Mouse (Mus musculus) stomach, embryonic 16.5 days (tissue): ENCODE measurements around the gene Arntl. TPM values are rescaled to one million over a fixed set of nuclear protein-coding genes. Genes with fewer than 3 reads are reported as not detected.

ENCODE experiments used
- ATAC-seq: fragments of 200-750 bp; cut with Nextera tagmentation; 2 replicates; pipeline ENCODE4 v1.8.0; 2017; ENCODE audit warnings: moderate number of reproducible peaks, moderate TSS enrichment; ENCODE audit not compliant: insufficient read depth, low FRiP score
- H3K27ac ChIP-seq: fragments of 300-500 bp; sonication (generic); 2 replicates; pipeline ENCODE4 v1.5.1; 2014; ENCODE audit warnings: low read length
- H3K27me3 ChIP-seq: fragments of 300-500 bp; sonication (generic); 2 replicates; pipeline ENCODE4 v1.6.1; 2014; ENCODE audit warnings: low read length, control low read depth, mixed read lengths; ENCODE audit not compliant: control insufficient read depth, insufficient read depth
- H3K36me3 ChIP-seq: fragments of 300-500 bp; sonication (generic); 2 replicates; pipeline ENCODE4 v1.6.1; 2014; ENCODE audit warnings: low read length; ENCODE audit not compliant: control insufficient read depth, insufficient read depth
- H3K4me1 ChIP-seq: fragments of 300-500 bp; sonication (generic); 2 replicates; pipeline ENCODE4 v1.6.1; 2014; ENCODE audit warnings: low read length, control low read depth, mixed read lengths; ENCODE audit not compliant: control insufficient read depth, insufficient read depth
- H3K4me2 ChIP-seq: fragments of 300-500 bp; sonication (generic); 2 replicates; pipeline ENCODE4 v1.6.1; 2014; ENCODE audit warnings: low read depth, low read length, mixed read lengths
- H3K4me3 ChIP-seq: fragments of 300-500 bp; sonication (generic); replicated peaks from 2 replicates; pipeline ENCODE4 v1.5.1; 2014; ENCODE audit warnings: mild to moderate bottlenecking, low read length
- H3K9ac ChIP-seq: fragments of 300-500 bp; sonication (generic); 2 replicates; pipeline ENCODE4 v1.6.1; 2014; ENCODE audit warnings: low read length
- H3K9me3 ChIP-seq: fragments of 300-500 bp; sonication (generic); replicated peaks from 2 replicates; pipeline ENCODE4 v1.6.1; 2016; ENCODE audit warnings: low read length, control low read depth; ENCODE audit not compliant: control insufficient read depth
- WGBS: fragments of 180-500 bp; shearing (Covaris S2); extraction: QIAGEN DNeasy Blood & Tissue Kit; methylation state at CpG from one replicate; pipeline ENCODE4 v1.1.7; 2014; 5-methylcytosine and 5-hydroxymethylcytosine counted together
- polyA plus RNA-seq: library from polyadenylated mRNA; unstranded; fragments of >200 nt; fragmentation: Nextera tagmentation; extraction: Ambion mirVana; gene quantifications from 2 replicates; pipeline ENCODE4 v1.2.1, GENCODE M21; 2015

Gene Arntl
- polyA plus RNA-seq, 1 experiment from 2014 or later, result 14.1 TPM

GRCm38 (mm10) chr7:113334036-113334435 lies 126.8 kb downstream of the Arntl start:
- Histone ChIP-seq H3K27ac (no peak overlapping the region), H3K4me1 (no peaks in the 10 kb centered on the region), H3K9ac (no peak overlapping the region), H3K36me3 (no peaks in the 10 kb centered on the region), H3K9me3 (no peaks in the 10 kb centered on the region), H3K4me3 (no peak overlapping the region), H3K27me3 (no peaks in the 10 kb centered on the region), H3K4me2 (no peak overlapping the region)
- ATAC-seq, result no peak

- no peak overlapping the region for H3K9ac ChIP-seq
- H3K36me3 ChIP-seq, result no peaks in the 10 kb centered on the region
- H3K4me3 ChIP-seq, result no peak overlapping the region
- ATAC-seq, result no peak
- WGBS, result 83% methylated on average over 8 of the region's 8 CpGs
- no peaks in the 10 kb centered on the region for H3K4me1 ChIP-seq
- no peaks in the 10 kb centered on the region for H3K9me3 ChIP-seq
- no peak overlapping the region for H3K4me2 ChIP-seq
- H3K27me3 ChIP-seq, result no peaks in the 10 kb centered on the region
- H3K27ac ChIP-seq, result no peak overlapping the region
These were observed 128.0 kb downstream of the Arntl start for GRCm38 (mm10) chr7:113335250-113335649.

- Histone ChIP-seq H3K36me3 (no peaks in the 10 kb centered on the region), H3K27me3 (no peaks in the 10 kb centered on the region), H3K4me1 (no peaks in the 10 kb centered on the region), H3K9me3 (no peaks in the 10 kb centered on the region), H3K27ac (no peak overlapping the region), H3K9ac (no peak overlapping the region), H3K4me2 (no peak overlapping the region), H3K4me3 (no peak overlapping the region)
- 34% methylated on average over 4 of the region's 4 CpGs for WGBS
- ATAC-seq, result no peak
These were observed 140.0 kb downstream of the Arntl start for GRCm38 (mm10) chr7:113347271-113347670.

DNA sequence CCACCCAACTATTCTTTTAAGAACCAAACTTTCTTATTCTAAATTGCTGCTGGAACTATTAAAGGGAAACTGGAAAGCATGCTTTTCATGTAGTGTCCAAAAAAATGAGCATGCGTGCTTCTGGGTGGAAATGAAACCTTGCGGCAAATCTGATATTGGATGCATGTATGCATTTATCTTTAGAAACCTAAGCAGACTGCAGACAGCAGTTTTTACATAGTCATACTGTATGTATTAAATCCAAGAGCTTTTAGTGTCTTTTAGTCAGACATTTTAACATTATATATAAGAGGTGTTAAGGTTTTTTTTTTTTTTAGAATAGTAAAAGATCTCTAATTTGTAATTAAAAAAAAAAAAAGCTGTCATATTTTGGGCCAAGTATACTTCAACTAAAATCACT lies 140.4 kb downstream of the Arntl start:
- H3K9me3 ChIP-seq, result no peaks in the 10 kb centered on the region
- H3K4me3 ChIP-seq, result no peak overlapping the region
- H3K4me1 ChIP-seq, result no peaks in the 10 kb centered on the region
- no peaks in the 10 kb centered on the region for H3K36me3 ChIP-seq
- no peak overlapping the region for H3K27ac ChIP-seq
- H3K9ac ChIP-seq, result no peak overlapping the region
- WGBS, result 88% methylated on average over 2 of the region's 2 CpGs
- no peaks in the 10 kb centered on the region for H3K27me3 ChIP-seq
- ATAC-seq, result no peak
- H3K4me2 ChIP-seq, result no peak overlapping the region

DNA sequence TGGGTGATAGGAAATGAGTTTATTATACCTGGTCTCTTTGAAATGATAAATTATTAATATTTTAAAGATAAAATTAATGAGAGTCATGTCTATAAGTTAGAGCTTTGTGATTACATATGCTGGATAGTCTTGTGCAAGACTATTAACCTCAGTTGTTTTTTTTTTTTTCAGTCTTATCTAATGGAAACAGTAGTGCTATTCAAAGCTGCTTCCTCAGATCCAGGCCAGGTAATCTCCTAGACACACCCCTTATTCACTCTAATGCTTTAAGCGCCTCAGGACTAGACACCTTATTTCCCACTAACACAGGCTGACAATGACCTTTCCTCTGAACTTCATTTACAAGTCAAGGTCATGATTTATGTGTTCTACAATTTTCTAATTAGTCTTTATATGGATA lies 141.8 kb downstream of the Arntl start:
- no peaks in the 10 kb centered on the region for H3K4me1 ChIP-seq
- no peaks in the 10 kb centered on the region for H3K9me3 ChIP-seq
- H3K9ac ChIP-seq, result no peak overlapping the region
- ATAC-seq, result no peak
- no peaks in the 10 kb centered on the region for H3K27me3 ChIP-seq
- H3K36me3 ChIP-seq, result no peaks in the 10 kb centered on the region
- no peak overlapping the region for H3K27ac ChIP-seq
- WGBS, result 61% methylated on average over 1 of the region's 1 CpGs
- no peak overlapping the region for H3K4me3 ChIP-seq
- no peak overlapping the region for H3K4me2 ChIP-seq

Other genes starting within 250 kb of the Arntl start
- gene Btbd10, start 161.9 kb downstream of the Arntl start, polyA plus RNA-seq, result 21.6 and 23.4 TPM in 2 replicates
- gene Pth, start 181.1 kb downstream of the Arntl start, polyA plus RNA-seq, result not detected in 2 replicates